Mouse (Mus musculus) ES-E14 (cell line): ENCODE data around the gene Cadps2.

Experiments
- CHD2 ChIP-seq: IDR thresholded peaks from 2 replicates; pipeline ENCODE4 v1.6.1; 2014; ENCODE audit warnings: mild to moderate bottlenecking, low read depth, low read length, inconsistent platforms
- HCFC1 ChIP-seq: IDR thresholded peaks from 2 replicates; pipeline ENCODE4 v1.6.1; 2012; ENCODE audit warnings: low read length, inconsistent platforms, borderline replicate concordance; ENCODE audit not compliant: insufficient read depth
- ZC3H11A ChIP-seq: IDR thresholded peaks from 2 replicates; pipeline ENCODE4 v1.6.1; 2012; ENCODE audit warnings: low read depth, mild to moderate bottlenecking, inconsistent platforms, low read length, borderline replicate concordance

- no peak for TF ChIP-seq ZC3H11A
- TF ChIP-seq HCFC1: no peak
- no peak for TF ChIP-seq CHD2
Observed at GRCm38 (mm10) chr6:23246061-23246789, 593.0 kb downstream of the Cadps2 start.
